In genomic region chr1:149411009-149411408, GRCm38 (mm10) we compare ENCODE assay signal across 23 mouse cellular contexts.
DNase-seq lines count a peak whose midpoint lies in the region; ATAC-seq lines count a peak whose summit lies in the region.
"Had no signal": no experiment of that assay in that cellular context is flagged by ENCODE, and none has a peak within 500 bp of the region (broad histone marks: within the 10 kb centered on the region; RNA-seq: fewer than 3 reads in every experiment).

No protein-coding gene starts in this region.

- intact Hi-C loops in heart, postnatal 25 days (cut with DNase I), result no loop called here

- H3K36me3 ChIP-seq in heart, embryonic 10.5 days, result no peaks in the 10 kb centered on the region
- no peaks in the 10 kb centered on the region for H3K36me3 ChIP-seq in heart, embryonic 16.5 days (ENCODE audit: control insufficient read depth, insufficient read depth)
- H3K36me3 ChIP-seq: hindbrain, embryonic 10.5 days; kidney, embryonic 15.5 days; limb, embryonic 13.5 days; liver, embryonic 12.5 days; neural tube, embryonic 15.5 days had no signal

- H3K9ac ChIP-seq in heart, embryonic 16.5 days (ENCODE audit: low read length), result no peak overlapping the region
- H3K9ac ChIP-seq: forebrain, embryonic 13.5 days; kidney, embryonic 15.5 days; limb, embryonic 13.5 days; liver, embryonic 12.5 days; neural tube, embryonic 15.5 days had no signal

- DNase-seq in heart, adult 18-20 months, result peak; percentile 19 to 44
- no peak for DNase-seq in heart, postnatal 25 days (ENCODE audit: low spot score)
- no peak for DNase-seq in heart, embryonic 10.5 days (ENCODE audit: low spot score)
- DNase-seq in kidney, adult 8-10 months, result no peak
- no peak for DNase-seq in lung, postnatal 4 days
- DNase-seq in right cerebral cortex, postnatal 4 days, result no peak
- DNase-seq: cerebellum, adult 9-10 months; gastrocnemius, postnatal 36 days; layer of hippocampus, adult 9-11 months; lung, adult 18-20 months; lung, postnatal 10 days; right cerebral cortex, postnatal 14 days; spleen, adult 18-20 months had no signal

- H3K27me3 ChIP-seq in heart, embryonic 10.5 days (ENCODE audit: insufficient read depth, poor library complexity, severe bottlenecking), result no peaks in the 10 kb centered on the region
- no peaks in the 10 kb centered on the region for H3K27me3 ChIP-seq in heart, embryonic 16.5 days (ENCODE audit: control insufficient read depth, insufficient read depth, low read length)
- H3K27me3 ChIP-seq: forebrain, embryonic 13.5 days; kidney, embryonic 15.5 days; limb, embryonic 13.5 days; liver, embryonic 12.5 days; neural tube, embryonic 15.5 days had no signal

- H3K4me2 ChIP-seq in heart, embryonic 16.5 days (ENCODE audit: low read depth, low read length), result no peak overlapping the region
- H3K4me2 ChIP-seq: forebrain, embryonic 13.5 days; kidney, embryonic 15.5 days; limb, embryonic 13.5 days; liver, embryonic 12.5 days; midbrain, embryonic 11.5 days; neural tube, embryonic 15.5 days had no signal

- H3K9me3 ChIP-seq in heart, embryonic 10.5 days, result no peaks in the 10 kb centered on the region
- H3K9me3 ChIP-seq in heart, embryonic 16.5 days (replicated peaks; ENCODE audit: control insufficient read depth, low read length), result no peaks in the 10 kb centered on the region
- H3K9me3 ChIP-seq: forebrain, embryonic 13.5 days; hindbrain, embryonic 10.5 days; kidney, embryonic 15.5 days; limb, embryonic 13.5 days; liver, embryonic 12.5 days; neural tube, embryonic 15.5 days had no signal

- peak overlapping the region; percentile 62 for H3K27ac ChIP-seq in heart, embryonic 10.5 days
- peak overlapping the region; percentile 61 for H3K27ac ChIP-seq in heart, embryonic 16.5 days (ENCODE audit: low read length)
- H3K27ac ChIP-seq: forebrain, embryonic 13.5 days; hindbrain, embryonic 10.5 days; hindbrain, postnatal 0 days; kidney, embryonic 15.5 days; limb, embryonic 13.5 days; liver, embryonic 12.5 days; neural tube, embryonic 15.5 days had no signal

- no peaks in the 10 kb centered on the region for H3K4me1 ChIP-seq in heart, embryonic 10.5 days
- H3K4me1 ChIP-seq in heart, embryonic 16.5 days (ENCODE audit: control insufficient read depth, insufficient read depth, low read length), result no peaks in the 10 kb centered on the region
- H3K4me1 ChIP-seq: forebrain, embryonic 13.5 days; hindbrain, embryonic 10.5 days; kidney, embryonic 15.5 days; limb, embryonic 13.5 days; liver, embryonic 12.5 days; neural tube, embryonic 15.5 days had no signal

- H3K4me3 ChIP-seq in heart, embryonic 10.5 days, result no peak overlapping the region
- H3K4me3 ChIP-seq in heart, embryonic 16.5 days (ENCODE audit: low read length), result no peak overlapping the region
- H3K4me3 ChIP-seq: forebrain, embryonic 13.5 days; hindbrain, embryonic 10.5 days; kidney, embryonic 15.5 days; limb, embryonic 13.5 days; liver, embryonic 12.5 days; neural tube, embryonic 15.5 days had no signal

- 17% methylated on average over 1 of the region's 1 CpGs for WGBS in heart, embryonic 10.5 days
- 7% methylated on average over 1 of the region's 1 CpGs for WGBS in heart, embryonic 16.5 days

- ATAC-seq in heart, embryonic 16.5 days (replicated peaks; ENCODE audit: extremely low read depth, insufficient read depth, low FRiP score), result peak; percentile 92
- ATAC-seq: forebrain, embryonic 13.5 days; hindbrain, postnatal 0 days; intestine, embryonic 16.5 days; liver, embryonic 12.5 days had no signal

Comparison
In these comparisons a context has a peak if more than half of its experiments do, and no peak if none do; other contexts are left out.
1. DNase-seq: peak in heart, adult 18-20 months (2 of 2); none in heart, postnatal 25 days (single experiment), heart, embryonic 10.5 days (single experiment), kidney, adult 8-10 months (0 of 2), lung, postnatal 4 days (0 of 2) and right cerebral cortex, postnatal 4 days (single experiment).